Mouse (Mus musculus): ENCODE data around the gene Ypel4. TPM values are rescaled to one million over a fixed set of nuclear protein-coding genes. Genes with fewer than 3 reads are reported as not detected.

The Ypel4 gene
- polyA plus RNA-seq, 1 experiment from 2014 or later, result 10.5 TPM

- peak overlapping the region; percentile 74 for H3K4me2 ChIP-seq (ENCODE audit: low read depth)
- ATAC-seq (ENCODE audit: insufficient read depth, low FRiP score, low TSS enrichment) (no peak), DNase-seq (ENCODE audit: low spot score) (peak; percentile 21)
- H3K9me3 ChIP-seq (ENCODE audit: control insufficient read depth, low read length), result no peaks in the 10 kb centered on the region
- 0 out of 2 replicates have a peak, but pooled peaks cover under 1% of the 10 kb centered on the region for H3K36me3 ChIP-seq (ENCODE audit: control insufficient read depth, insufficient read depth, low read length)
- 24% methylated on average over 7 of the region's 7 CpGs for WGBS
- H3K27me3 ChIP-seq (ENCODE audit: control insufficient read depth, insufficient read depth, low read length), result no peaks in the 10 kb centered on the region
- H3K4me1 ChIP-seq (ENCODE audit: control insufficient read depth, insufficient read depth, low read length), result peaks cover 43% of the 10 kb centered on the region
- peak overlapping the region; percentile 47 for H3K4me3 ChIP-seq (ENCODE audit: low read depth, low read length)
- peak overlapping the region; percentile 80 for H3K9ac ChIP-seq (ENCODE audit: low read length)
- peak overlapping the region; percentile 31; the same call in 1 of the 2 replicates for H3K27ac ChIP-seq (ENCODE audit: low read depth, low read length)
Observed at GRCm38 (mm10) chr2:84735346-84735920, 1.6 kb downstream of the Ypel4 start.

- no peaks in the 10 kb centered on the region for H3K9me3 ChIP-seq (ENCODE audit: control insufficient read depth, low read length)
- WGBS, result 7% methylated on average over 27 of the region's 27 CpGs
- no peaks in the 10 kb centered on the region for H3K27me3 ChIP-seq (ENCODE audit: control insufficient read depth, insufficient read depth, low read length)
- no peak for ATAC-seq (ENCODE audit: insufficient read depth, low FRiP score, low TSS enrichment)
- H3K4me1 ChIP-seq (ENCODE audit: control insufficient read depth, insufficient read depth, low read length), result peaks cover 54% of the 10 kb centered on the region
- 0 out of 2 replicates have a peak overlapping the region, but pooled peaks have one; percentile 9 for H3K4me3 ChIP-seq (ENCODE audit: low read depth, low read length)
- H3K9ac ChIP-seq (ENCODE audit: low read length), result 0 out of 2 replicates have a peak overlapping the region, but pooled peaks have one; percentile 30
- DNase-seq (ENCODE audit: low spot score), result peak; percentile 37
- H3K36me3 ChIP-seq (ENCODE audit: control insufficient read depth, insufficient read depth, low read length), result 0 out of 2 replicates have a peak, but pooled peaks cover 3% of the 10 kb centered on the region
- H3K4me2 ChIP-seq (ENCODE audit: low read depth), result peak overlapping the region; percentile 74
- no peak overlapping the region for H3K27ac ChIP-seq (ENCODE audit: low read depth, low read length)
Observed at GRCm38 (mm10) chr2:84736312-84737161, 2.7 kb downstream of the Ypel4 start.

- peak overlapping the region; percentile 1; the same call in 1 of the 2 replicates for H3K4me3 ChIP-seq (ENCODE audit: low read depth, low read length)
- peak overlapping the region; percentile 60 for H3K27ac ChIP-seq (ENCODE audit: low read depth, low read length)
- H3K4me1 ChIP-seq (ENCODE audit: control insufficient read depth, insufficient read depth, low read length), result peaks cover 59% of the 10 kb centered on the region
- H3K4me2 ChIP-seq (ENCODE audit: low read depth), result peak overlapping the region; percentile 31
- DNase-seq (ENCODE audit: low spot score), result peak; percentile 63
- H3K9me3 ChIP-seq (ENCODE audit: control insufficient read depth, low read length), result no peaks in the 10 kb centered on the region
- H3K27me3 ChIP-seq (ENCODE audit: control insufficient read depth, insufficient read depth, low read length), result no peaks in the 10 kb centered on the region
- WGBS, result 9% methylated on average over 8 of the region's 8 CpGs
- ATAC-seq (ENCODE audit: insufficient read depth, low FRiP score, low TSS enrichment), result peak; percentile 20; the same call in 1 of the 2 replicates
- H3K36me3 ChIP-seq (ENCODE audit: control insufficient read depth, insufficient read depth, low read length), result 0 out of 2 replicates have a peak, but pooled peaks cover 3% of the 10 kb centered on the region
- peak overlapping the region; percentile 36 for H3K9ac ChIP-seq (ENCODE audit: low read length)
Observed at GRCm38 (mm10) chr2:84737451-84737925, 3.6 kb downstream of the Ypel4 start.

GRCm38 (mm10) chr2:84738271-84738911 lies 4.5 kb downstream of the Ypel4 start:
- H3K27ac ChIP-seq (ENCODE audit: low read depth, low read length), result 0 out of 2 replicates have a peak overlapping the region, but pooled peaks have one; percentile 44
- H3K27me3 ChIP-seq (ENCODE audit: control insufficient read depth, insufficient read depth, low read length), result no peaks in the 10 kb centered on the region
- peaks cover 59% of the 10 kb centered on the region for H3K4me1 ChIP-seq (ENCODE audit: control insufficient read depth, insufficient read depth, low read length)
- H3K9me3 ChIP-seq (ENCODE audit: control insufficient read depth, low read length), result no peaks in the 10 kb centered on the region
- 0 out of 2 replicates have a peak, but pooled peaks cover 3% of the 10 kb centered on the region for H3K36me3 ChIP-seq (ENCODE audit: control insufficient read depth, insufficient read depth, low read length)
- peak overlapping the region; percentile 36; the same call in 1 of the 2 replicates for H3K9ac ChIP-seq (ENCODE audit: low read length)
- peak overlapping the region; percentile 31 for H3K4me2 ChIP-seq (ENCODE audit: low read depth)
- DNase-seq (ENCODE audit: low spot score) (peak; percentile 54), ATAC-seq (ENCODE audit: insufficient read depth, low FRiP score, low TSS enrichment) (no peak)
- peak overlapping the region; percentile 15; the same call in 1 of the 2 replicates for H3K4me3 ChIP-seq (ENCODE audit: low read depth, low read length)
- WGBS, result 1% methylated on average over 12 of the region's 12 CpGs

- Histone ChIP-seq H3K27me3 (ENCODE audit: control insufficient read depth, insufficient read depth, low read length) (no peaks in the 10 kb centered on the region), H3K4me3 (ENCODE audit: low read depth, low read length) (0 out of 2 replicates have a peak overlapping the region, but pooled peaks have one; percentile 69), H3K4me1 (ENCODE audit: control insufficient read depth, insufficient read depth, low read length) (peaks cover 49% of the 10 kb centered on the region), H3K9ac (ENCODE audit: low read length) (no peak overlapping the region; the same call in 1 of the 2 replicates), H3K4me2 (ENCODE audit: low read depth) (peak overlapping the region; percentile 96), H3K9me3 (ENCODE audit: control insufficient read depth, low read length) (no peaks in the 10 kb centered on the region), H3K36me3 (ENCODE audit: control insufficient read depth, insufficient read depth, low read length) (0 out of 2 replicates have a peak, but pooled peaks cover 3% of the 10 kb centered on the region), H3K27ac (ENCODE audit: low read depth, low read length) (0 out of 2 replicates have a peak overlapping the region, but pooled peaks have one; percentile 98)
- ATAC-seq (ENCODE audit: insufficient read depth, low FRiP score, low TSS enrichment) (no peak), DNase-seq (ENCODE audit: low spot score) (peak; percentile 30)
- WGBS, result 81% methylated on average over 15 of the region's 15 CpGs
Observed at GRCm38 (mm10) chr2:84740608-84741333, 6.9 kb downstream of the Ypel4 start.

GRCm38 (mm10) chr2:84741841-84742450 lies 8.1 kb downstream of the Ypel4 start:
- ATAC-seq (ENCODE audit: insufficient read depth, low FRiP score, low TSS enrichment) (no peak; the same call in 1 of the 2 replicates), DNase-seq (ENCODE audit: low spot score) (no peak)
- H3K27ac ChIP-seq (ENCODE audit: low read depth, low read length), result peak overlapping the region; percentile 98
- H3K36me3 ChIP-seq (ENCODE audit: control insufficient read depth, insufficient read depth, low read length), result 0 out of 2 replicates have a peak, but pooled peaks cover 3% of the 10 kb centered on the region
- 3% methylated on average over 5 of the region's 5 CpGs for WGBS
- peak overlapping the region; percentile 98 for H3K9ac ChIP-seq (ENCODE audit: low read length)
- peaks cover 41% of the 10 kb centered on the region for H3K4me1 ChIP-seq (ENCODE audit: control insufficient read depth, insufficient read depth, low read length)
- H3K4me2 ChIP-seq (ENCODE audit: low read depth), result peak overlapping the region; percentile 96
- H3K9me3 ChIP-seq (ENCODE audit: control insufficient read depth, low read length), result no peaks in the 10 kb centered on the region
- peak overlapping the region; percentile 69 for H3K4me3 ChIP-seq (ENCODE audit: low read depth, low read length)
- H3K27me3 ChIP-seq (ENCODE audit: control insufficient read depth, insufficient read depth, low read length), result no peaks in the 10 kb centered on the region

GRCm38 (mm10) chr2:84742451-84743283 lies 8.8 kb downstream of the Ypel4 start:
- WGBS, result under 1% methylated on average over 25 of the region's 26 CpGs
- ATAC-seq (ENCODE audit: insufficient read depth, low FRiP score, low TSS enrichment) (peak; percentile 81), DNase-seq (ENCODE audit: low spot score) (peak; percentile 94)
- H3K9ac ChIP-seq (ENCODE audit: low read length), result peak overlapping the region; percentile 98
- peak overlapping the region; percentile 96 for H3K4me2 ChIP-seq (ENCODE audit: low read depth)
- H3K36me3 ChIP-seq (ENCODE audit: control insufficient read depth, insufficient read depth, low read length), result 0 out of 2 replicates have a peak, but pooled peaks cover 3% of the 10 kb centered on the region
- H3K27me3 ChIP-seq (ENCODE audit: control insufficient read depth, insufficient read depth, low read length), result no peaks in the 10 kb centered on the region
- peaks cover 36% of the 10 kb centered on the region for H3K4me1 ChIP-seq (ENCODE audit: control insufficient read depth, insufficient read depth, low read length)
- H3K4me3 ChIP-seq (ENCODE audit: low read depth, low read length), result peak overlapping the region; percentile 69
- H3K9me3 ChIP-seq (ENCODE audit: control insufficient read depth, low read length), result no peaks in the 10 kb centered on the region
- peak overlapping the region; percentile 98 for H3K27ac ChIP-seq (ENCODE audit: low read depth, low read length)
